Mouse (Mus musculus): ENCODE results near the gene Tomt. TPM values are rescaled to one million over a fixed set of nuclear protein-coding genes. Genes with fewer than 3 reads are reported as not detected.
A peak's percentile ranks its signal among the peaks of the same experiment; 100 is the strongest.

The Tomt gene
- polyA plus RNA-seq, 1 experiment from 2014 or later: 0.20 TPM

- H3K27ac ChIP-seq (ENCODE audit: low read depth, low read length): no peak overlapping the region; the same call in 1 of the 2 replicates
- no peaks in the 10 kb centered on the region for H3K27me3 ChIP-seq (replicated peaks; ENCODE audit: control insufficient read depth, insufficient read depth, low read length)
- H3K4me2 ChIP-seq (replicated peaks; ENCODE audit: low read depth): no peak overlapping the region
- no peak overlapping the region for H3K4me3 ChIP-seq (ENCODE audit: low read depth, low read length)
- no peaks in the 10 kb centered on the region for H3K4me1 ChIP-seq (replicated peaks; ENCODE audit: control insufficient read depth, insufficient read depth, low read length)
- 0 out of 2 replicates have a peak, but pooled peaks have one; percentile 43 for ATAC-seq
- H3K36me3 ChIP-seq (ENCODE audit: control insufficient read depth, insufficient read depth): no peaks in the 10 kb centered on the region
- TF ChIP-seq CTCF (IDR thresholded peaks at IDR 0.05; ENCODE audit: low read depth): no peak
- H3K9me3 ChIP-seq (ENCODE audit: control insufficient read depth): no peaks in the 10 kb centered on the region
- 72% methylated on average over 4 of the region's 4 CpGs for WGBS
- H3K9ac ChIP-seq (ENCODE audit: low read depth, low read length): no peak overlapping the region
Observed at GRCm38 (mm10) chr7:101939758-101940157, 33.6 kb upstream of the Tomt start.

GRCm38 (mm10) chr7:101938348-101938747 lies 32.2 kb upstream of the Tomt start:
- Histone ChIP-seq H3K27ac (ENCODE audit: low read depth, low read length) (no peak overlapping the region), H3K4me3 (ENCODE audit: low read depth, low read length) (no peak overlapping the region), H3K4me1 (replicated peaks; ENCODE audit: control insufficient read depth, insufficient read depth, low read length) (no peaks in the 10 kb centered on the region), H3K9me3 (ENCODE audit: control insufficient read depth) (no peaks in the 10 kb centered on the region), H3K27me3 (replicated peaks; ENCODE audit: control insufficient read depth, insufficient read depth, low read length) (no peaks in the 10 kb centered on the region), H3K4me2 (replicated peaks; ENCODE audit: low read depth) (no peak overlapping the region), H3K36me3 (ENCODE audit: control insufficient read depth, insufficient read depth) (no peaks in the 10 kb centered on the region), H3K9ac (ENCODE audit: low read depth, low read length) (no peak overlapping the region)
- TF ChIP-seq CTCF (IDR thresholded peaks at IDR 0.05; ENCODE audit: low read depth): no peak
- 82% methylated on average over 2 of the region's 2 CpGs for WGBS
- ATAC-seq: no peak

GRCm38 (mm10) chr7:101937569-101937968 lies 31.4 kb upstream of the Tomt start:
- no peak for ATAC-seq
- H3K4me2 ChIP-seq (replicated peaks; ENCODE audit: low read depth): no peak overlapping the region
- no peak overlapping the region for H3K27ac ChIP-seq (ENCODE audit: low read depth, low read length)
- no peaks in the 10 kb centered on the region for H3K36me3 ChIP-seq (ENCODE audit: control insufficient read depth, insufficient read depth)
- no peak for TF ChIP-seq CTCF (IDR thresholded peaks at IDR 0.05; ENCODE audit: low read depth)
- no peaks in the 10 kb centered on the region for H3K4me1 ChIP-seq (replicated peaks; ENCODE audit: control insufficient read depth, insufficient read depth, low read length)
- no peak overlapping the region for H3K9ac ChIP-seq (ENCODE audit: low read depth, low read length)
- H3K27me3 ChIP-seq (replicated peaks; ENCODE audit: control insufficient read depth, insufficient read depth, low read length): no peaks in the 10 kb centered on the region
- WGBS: 90% methylated on average over 4 of the region's 4 CpGs
- H3K4me3 ChIP-seq (ENCODE audit: low read depth, low read length): no peak overlapping the region
- H3K9me3 ChIP-seq (ENCODE audit: control insufficient read depth): no peaks in the 10 kb centered on the region

GRCm38 (mm10) chr7:101936996-101937395 lies 30.8 kb upstream of the Tomt start:
- Histone ChIP-seq H3K4me2 (replicated peaks; ENCODE audit: low read depth) (no peak overlapping the region), H3K9ac (ENCODE audit: low read depth, low read length) (no peak overlapping the region), H3K27me3 (replicated peaks; ENCODE audit: control insufficient read depth, insufficient read depth, low read length) (no peaks in the 10 kb centered on the region), H3K4me3 (ENCODE audit: low read depth, low read length) (no peak overlapping the region), H3K36me3 (ENCODE audit: control insufficient read depth, insufficient read depth) (no peaks in the 10 kb centered on the region), H3K9me3 (ENCODE audit: control insufficient read depth) (no peaks in the 10 kb centered on the region), H3K27ac (ENCODE audit: low read depth, low read length) (no peak overlapping the region), H3K4me1 (replicated peaks; ENCODE audit: control insufficient read depth, insufficient read depth, low read length) (no peaks in the 10 kb centered on the region)
- ATAC-seq: no peak
- WGBS: 96% methylated on average over 4 of the region's 4 CpGs
- no peak for TF ChIP-seq CTCF (IDR thresholded peaks at IDR 0.05; ENCODE audit: low read depth)

- no peak for ATAC-seq
- Histone ChIP-seq H3K9me3 (ENCODE audit: control insufficient read depth) (no peaks in the 10 kb centered on the region), H3K27ac (ENCODE audit: low read depth, low read length) (no peak overlapping the region), H3K9ac (ENCODE audit: low read depth, low read length) (no peak overlapping the region), H3K4me1 (replicated peaks; ENCODE audit: control insufficient read depth, insufficient read depth, low read length) (no peaks in the 10 kb centered on the region), H3K36me3 (ENCODE audit: control insufficient read depth, insufficient read depth) (no peaks in the 10 kb centered on the region), H3K4me2 (replicated peaks; ENCODE audit: low read depth) (no peak overlapping the region), H3K4me3 (ENCODE audit: low read depth, low read length) (no peak overlapping the region), H3K27me3 (replicated peaks; ENCODE audit: control insufficient read depth, insufficient read depth, low read length) (no peaks in the 10 kb centered on the region)
- 92% methylated on average over 4 of the region's 4 CpGs for WGBS
- no peak for TF ChIP-seq CTCF (IDR thresholded peaks at IDR 0.05; ENCODE audit: low read depth)
Observed at GRCm38 (mm10) chr7:101935957-101936356, 29.8 kb upstream of the Tomt start.

- H3K27me3 ChIP-seq (replicated peaks; ENCODE audit: control insufficient read depth, insufficient read depth, low read length): no peaks in the 10 kb centered on the region
- peak within 1 kb of the TSS; percentile 87 for H3K4me2 ChIP-seq (replicated peaks; ENCODE audit: low read depth)
- peak within 1 kb of the TSS; percentile 54 for H3K9ac ChIP-seq (ENCODE audit: low read depth, low read length)
- peak within 1 kb of the TSS; percentile 67 for H3K27ac ChIP-seq (ENCODE audit: low read depth, low read length)
- peak within 1 kb of the TSS; percentile 63 for H3K4me3 ChIP-seq (ENCODE audit: low read depth, low read length)
- WGBS: under 1% methylated on average over 40 of the region's 40 CpGs
- H3K4me1 ChIP-seq (replicated peaks; ENCODE audit: control insufficient read depth, insufficient read depth, low read length): no peaks in the 10 kb centered on the region
- peak; percentile 99 for ATAC-seq
- TF ChIP-seq CTCF (IDR thresholded peaks at IDR 0.05; ENCODE audit: low read depth): 0 out of 2 replicates have a peak, but pooled peaks have one; percentile 12
- H3K36me3 ChIP-seq (ENCODE audit: control insufficient read depth, insufficient read depth): no peaks in the 10 kb centered on the region
- H3K9me3 ChIP-seq (ENCODE audit: control insufficient read depth): no peaks in the 10 kb centered on the region
Observed at GRCm38 (mm10) chr7:101933751-101934240, 27.6 kb upstream of the Tomt start, which contains the start of the genes Lrrc51 and Numa1. TSS of gene Lrrc51 (minus strand) at chr7:101933895. TSS of gene Numa1 (plus strand) at chr7:101934111.

Data from intestine, postnatal 0 days (tissue).